Mouse (Mus musculus): ENCODE data around the gene Sik3.

- TF ChIP-seq POLR2A (IDR thresholded peaks at IDR 0.05; ENCODE audit: extremely low read depth, insufficient read depth, low read length) (no peak), CTCF (IDR thresholded peaks at IDR 0.05; ENCODE audit: extremely low read depth, insufficient read depth, low read length) (no peak)
Observed at GRCm38 (mm10) chr9:46069013-46069412, 56.4 kb downstream of the Sik3 start.

All from cortical plate, adult 2 months (tissue).